Mouse (Mus musculus) bone marrow, adult 2 months (tissue): ENCODE measurements around the gene Gm45753. TPM values are rescaled to one million over a fixed set of nuclear protein-coding genes. Genes with fewer than 3 reads are reported as not detected.

Experiments
- H3K27ac ChIP-seq: fragments of 200-500 bp; 2 replicates; pipeline ENCODE4 v1.5.1; 2012; ENCODE audit warnings: low read depth, mild to moderate bottlenecking, control low read depth, inconsistent platforms, low read length; ENCODE audit not compliant: control insufficient read depth, poor library complexity, insufficient read depth
- H3K4me1 ChIP-seq: fragments of 200-500 bp; 2 replicates; pipeline ENCODE4 v1.6.1; 2011; ENCODE audit warnings: low read length; ENCODE audit not compliant: control insufficient read depth, insufficient read depth
- H3K4me3 ChIP-seq: fragments of 200-500 bp; replicated peaks from 2 replicates; pipeline ENCODE3; 2011; ENCODE audit warnings: mild to moderate bottlenecking, low read depth, low read length, control low read depth; ENCODE audit not compliant: control insufficient read depth
- CTCF ChIP-seq: fragments of 200-500 bp; IDR thresholded peaks from 2 replicates; pipeline ENCODE4 v1.5.1; 2011; ENCODE audit warnings: low read length, control low read depth; ENCODE audit not compliant: control insufficient read depth, insufficient read depth
- POLR2A ChIP-seq: fragments of 200-500 bp; IDR thresholded peaks from 2 replicates; pipeline ENCODE4 v1.6.1; 2011; ENCODE audit warnings: low read depth, mild to moderate bottlenecking, control low read depth, low read length, borderline replicate concordance; ENCODE audit not compliant: control insufficient read depth
- WGBS: fragments of 180-500 bp; shearing (Covaris S2); methylation state at CpG from one replicate; pipeline ENCODE4 v1.1.7; 2018; 5-methylcytosine and 5-hydroxymethylcytosine counted together
- polyA plus RNA-seq: library from polyadenylated mRNA; stranded (reverse); fragments of >200 nt; gene quantifications from 2 replicates; pipeline ENCODE4 v1.2.4, GENCODE M21; 2011; ENCODE audit warnings: low replicate concordance; ENCODE audit not compliant: missing spikeins, insufficient read depth, insufficient read length

Gene Gm45753
- not detected in 2 replicates for polyA plus RNA-seq

GRCm38 (mm10) chr8:45308366-45308765, at the start of gene Gm45753:
Gene Gm45753, minus strand, starts transcription at chr8:45308466.
- 87% methylated on average over 13 of the region's 13 CpGs for WGBS
- H3K4me3 ChIP-seq: no peak within 1 kb of the TSS
- no peak for TF ChIP-seq CTCF
- no peak within 1 kb of the TSS for H3K27ac ChIP-seq
- no peaks in the 10 kb centered on the region for H3K4me1 ChIP-seq

- Histone ChIP-seq H3K27ac (no peak overlapping the region), H3K4me3 (no peak overlapping the region), H3K4me1 (no peaks in the 10 kb centered on the region)
- 84% methylated on average over 6 of the region's 6 CpGs for WGBS
- no peak for TF ChIP-seq CTCF
- no peak for TF ChIP-seq POLR2A
Observed at GRCm38 (mm10) chr8:45355809-45356208, 47.5 kb upstream of the Gm45753 start.

GRCm38 (mm10) chr8:45345031-45345430, 36.8 kb upstream of the Gm45753 start:
- TF ChIP-seq CTCF (peak; percentile 73), POLR2A (no peak)
- WGBS: 10% methylated on average over 6 of the region's 6 CpGs

GRCm38 (mm10) chr8:45344298-45344697, 36.0 kb upstream of the Gm45753 start:
- Histone ChIP-seq H3K4me1 (peaks cover 2% of the 10 kb centered on the region), H3K4me3 (no peak overlapping the region), H3K27ac (no peak overlapping the region)
- 68% methylated on average over 8 of the region's 8 CpGs for WGBS
- TF ChIP-seq CTCF (no peak), POLR2A (no peak)

More at GRCm38 (mm10) chr8:45345031-45345430, 36.8 kb upstream of the Gm45753 start:
- Histone ChIP-seq H3K4me1 (peaks cover 2% of the 10 kb centered on the region), H3K27ac (no peak overlapping the region), H3K4me3 (no peak overlapping the region)

GRCm38 (mm10) chr8:45341630-45342628, 33.7 kb upstream of the Gm45753 start:
- no peak overlapping the region for H3K27ac ChIP-seq
- no peak overlapping the region for H3K4me3 ChIP-seq
- peaks cover 2% of the 10 kb centered on the region for H3K4me1 ChIP-seq
- no peak for TF ChIP-seq POLR2A
- no peak for TF ChIP-seq CTCF
- WGBS: 82% methylated on average over 12 of the region's 12 CpGs

- H3K27ac ChIP-seq: peak overlapping the region; percentile 26
- H3K4me3 ChIP-seq: peak overlapping the region; percentile 87
- 4% methylated on average over 8 of the region's 8 CpGs for WGBS
- no peaks in the 10 kb centered on the region for H3K4me1 ChIP-seq
- TF ChIP-seq CTCF (no peak), POLR2A (no peak)
Observed at GRCm38 (mm10) chr8:45333493-45333892, 25.2 kb upstream of the Gm45753 start.

GRCm38 (mm10) chr8:45332685-45333409, 24.6 kb upstream of the Gm45753 start, which contains the start of gene Cyp4v3:
Gene Cyp4v3, minus strand, starts transcription at chr8:45333216.
- H3K4me1 ChIP-seq: no peaks in the 10 kb centered on the region
- under 1% methylated on average over 44 of the region's 44 CpGs for WGBS
- TF ChIP-seq CTCF: no peak
- TF ChIP-seq POLR2A: no peak; the same call in 1 of the 2 replicates
- peak within 1 kb of the TSS; percentile 63 for H3K27ac ChIP-seq
- peak within 1 kb of the TSS; percentile 87 for H3K4me3 ChIP-seq

- H3K4me1 ChIP-seq: no peaks in the 10 kb centered on the region
- TF ChIP-seq CTCF (no peak), POLR2A (no peak)
- H3K27ac ChIP-seq: no peak overlapping the region
- WGBS: 27% methylated on average over 3 of the region's 3 CpGs
- H3K4me3 ChIP-seq: no peak overlapping the region
Observed at GRCm38 (mm10) chr8:45330856-45331255, 22.6 kb upstream of the Gm45753 start.
